Mouse (Mus musculus): ENCODE measurements around the gene Git2. TPM values are rescaled to one million over a fixed set of nuclear protein-coding genes. Genes with fewer than 3 reads are reported as not detected.

Git2 gene
- polyA plus RNA-seq, 1 experiment from 2014 or later, result 51.8 TPM

GRCm38 (mm10) chr5:114714551-114714950, 60.8 kb downstream of the Git2 start:
- ATAC-seq (ENCODE audit: insufficient read depth) (no peak), DNase-seq (no peak)
- H3K4me2 ChIP-seq, result no peak overlapping the region
- no peaks in the 10 kb centered on the region for H3K27me3 ChIP-seq (ENCODE audit: insufficient read depth, low read length)
- H3K9me3 ChIP-seq (ENCODE audit: low read depth, low read length), result no peaks in the 10 kb centered on the region
- no peak overlapping the region for H3K27ac ChIP-seq (ENCODE audit: low read depth)
- H3K9ac ChIP-seq, result no peak overlapping the region
- no peak for TF ChIP-seq CTCF (IDR thresholded peaks at IDR 0.05; ENCODE audit: low read depth)
- H3K36me3 ChIP-seq (ENCODE audit: insufficient read depth), result peaks cover 87% of the 10 kb centered on the region
- WGBS, result 90% methylated on average over 18 of the region's 18 CpGs
- no peaks in the 10 kb centered on the region for H3K4me1 ChIP-seq (ENCODE audit: insufficient read depth)
- H3K4me3 ChIP-seq (ENCODE audit: low read depth, low read length), result no peak overlapping the region

GRCm38 (mm10) chr5:114709357-114709756, 66.0 kb downstream of the Git2 start:
- no peak overlapping the region for H3K27ac ChIP-seq (ENCODE audit: low read depth)
- no peak for TF ChIP-seq CTCF (IDR thresholded peaks at IDR 0.05; ENCODE audit: low read depth)
- 87% methylated on average over 21 of the region's 21 CpGs for WGBS
- no peak overlapping the region for H3K4me2 ChIP-seq
- H3K27me3 ChIP-seq (ENCODE audit: insufficient read depth, low read length), result no peaks in the 10 kb centered on the region
- no peaks in the 10 kb centered on the region for H3K9me3 ChIP-seq (ENCODE audit: low read depth, low read length)
- H3K36me3 ChIP-seq (ENCODE audit: insufficient read depth), result peaks cover 48% of the 10 kb centered on the region
- no peak overlapping the region for H3K9ac ChIP-seq
- no peak for ATAC-seq (ENCODE audit: insufficient read depth)
- no peak overlapping the region for H3K4me3 ChIP-seq (ENCODE audit: low read depth, low read length)
- H3K4me1 ChIP-seq (ENCODE audit: insufficient read depth), result no peaks in the 10 kb centered on the region
- DNase-seq, result no peak

GRCm38 (mm10) chr5:114708491-114708890, 66.8 kb downstream of the Git2 start:
- Histone ChIP-seq H3K27ac (ENCODE audit: low read depth) (no peak overlapping the region), H3K9me3 (ENCODE audit: low read depth, low read length) (no peaks in the 10 kb centered on the region), H3K4me2 (peak overlapping the region; percentile 89), H3K4me3 (ENCODE audit: low read depth, low read length) (peak overlapping the region; percentile 79), H3K9ac (peak overlapping the region; percentile 67), H3K36me3 (ENCODE audit: insufficient read depth) (peaks cover 42% of the 10 kb centered on the region), H3K4me1 (ENCODE audit: insufficient read depth) (no peaks in the 10 kb centered on the region), H3K27me3 (ENCODE audit: insufficient read depth, low read length) (no peaks in the 10 kb centered on the region)
- 49% methylated on average over 15 of the region's 15 CpGs for WGBS
- ATAC-seq (ENCODE audit: insufficient read depth) (no peak), DNase-seq (no peak)
- TF ChIP-seq CTCF (IDR thresholded peaks at IDR 0.05; ENCODE audit: low read depth), result no peak

GRCm38 (mm10) chr5:114707265-114708068, 67.8 kb downstream of the Git2 start, which contains the start of gene Tchp:
TSS of gene Tchp (plus strand) at chr5:114707760.
- Histone ChIP-seq H3K27ac (ENCODE audit: low read depth) (no peak within 1 kb of the TSS), H3K4me3 (ENCODE audit: low read depth, low read length) (peak within 1 kb of the TSS; percentile 79), H3K9me3 (ENCODE audit: low read depth, low read length) (no peaks in the 10 kb centered on the region), H3K27me3 (ENCODE audit: insufficient read depth, low read length) (no peaks in the 10 kb centered on the region), H3K9ac (peak within 1 kb of the TSS; percentile 67), H3K4me1 (ENCODE audit: insufficient read depth) (no peaks in the 10 kb centered on the region), H3K4me2 (peak within 1 kb of the TSS; percentile 89), H3K36me3 (ENCODE audit: insufficient read depth) (peaks cover 32% of the 10 kb centered on the region)
- ATAC-seq (ENCODE audit: insufficient read depth) (peak; percentile 85), DNase-seq (peak; percentile 98)
- TF ChIP-seq CTCF (IDR thresholded peaks at IDR 0.05; ENCODE audit: low read depth), result peak; percentile 86
- 3% methylated on average over 49 of the region's 49 CpGs for WGBS

- peak; percentile 67 for TF ChIP-seq CTCF (IDR thresholded peaks at IDR 0.05; ENCODE audit: low read depth)
- DNase-seq (peak; percentile 60), ATAC-seq (ENCODE audit: insufficient read depth) (peak; percentile 54; the same call in 1 of the 2 replicates)
- H3K9ac ChIP-seq, result no peak overlapping the region
- no peak overlapping the region for H3K4me3 ChIP-seq (ENCODE audit: low read depth, low read length)
- H3K4me1 ChIP-seq (ENCODE audit: insufficient read depth), result no peaks in the 10 kb centered on the region
- 52% methylated on average over 14 of the region's 14 CpGs for WGBS
- H3K9me3 ChIP-seq (ENCODE audit: low read depth, low read length), result no peaks in the 10 kb centered on the region
- no peak overlapping the region for H3K27ac ChIP-seq (ENCODE audit: low read depth)
- no peak overlapping the region for H3K4me2 ChIP-seq
- H3K36me3 ChIP-seq (ENCODE audit: insufficient read depth), result no peaks in the 10 kb centered on the region
- H3K27me3 ChIP-seq (ENCODE audit: insufficient read depth, low read length), result no peaks in the 10 kb centered on the region
Observed at GRCm38 (mm10) chr5:114702403-114703392, 72.6 kb downstream of the Git2 start.

- Histone ChIP-seq H3K9ac (no peak overlapping the region), H3K4me1 (ENCODE audit: insufficient read depth) (no peaks in the 10 kb centered on the region), H3K4me2 (no peak overlapping the region), H3K9me3 (ENCODE audit: low read depth, low read length) (no peaks in the 10 kb centered on the region), H3K27me3 (ENCODE audit: insufficient read depth, low read length) (no peaks in the 10 kb centered on the region), H3K27ac (ENCODE audit: low read depth) (no peak overlapping the region), H3K4me3 (ENCODE audit: low read depth, low read length) (no peak overlapping the region), H3K36me3 (ENCODE audit: insufficient read depth) (no peaks in the 10 kb centered on the region)
- WGBS, result 41% methylated on average over 7 of the region's 7 CpGs
- ATAC-seq (ENCODE audit: insufficient read depth) (no peak), DNase-seq (no peak)
- TF ChIP-seq CTCF (IDR thresholded peaks at IDR 0.05; ENCODE audit: low read depth), result no peak
Observed at GRCm38 (mm10) chr5:114699015-114699414, 76.3 kb downstream of the Git2 start.

Data from lung, embryonic 14.5 days (tissue).